Mouse (Mus musculus) ES-E14 (cell line): Measurements from ENCODE around the gene Wnt7a.

Experiments
- CHD2 ChIP-seq: IDR thresholded peaks from 2 replicates; pipeline ENCODE4 v1.6.1; 2014; ENCODE audit warnings: mild to moderate bottlenecking, low read depth, low read length, inconsistent platforms
- ZC3H11A ChIP-seq: IDR thresholded peaks from 2 replicates; pipeline ENCODE4 v1.6.1; 2012; ENCODE audit warnings: low read depth, mild to moderate bottlenecking, inconsistent platforms, low read length, borderline replicate concordance
- ZNF384 ChIP-seq: IDR thresholded peaks from 2 replicates; pipeline ENCODE4 v1.6.1; 2012; ENCODE audit warnings: low read depth, low read length, inconsistent platforms

GRCm38 (mm10) chr6:91459471-91459870, 48.3 kb upstream of the Wnt7a start:
- TF ChIP-seq CHD2 (no peak), ZC3H11A (no peak), ZNF384 (no peak)
